Mouse (Mus musculus): ENCODE measurements at regions not wholly inside any gene's neighbourhood (a gene's known extent, or its start where the extent isn't known, plus 50 kb on each side); places are given as distances from the start of the nearest gene placed in this dataset.

- DNase-seq (ENCODE audit: low spot score): no peak
These were observed 150.3 kb downstream of the Rnf152 start for GRCm38 (mm10) chr1:105206216-105206615.

GRCm38 (mm10) chr1:105199305-105199704, 157.2 kb downstream of the Rnf152 start:
- no peak for DNase-seq (ENCODE audit: low spot score)

GRCm38 (mm10) chr1:105191126-105191525, 165.4 kb downstream of the Rnf152 start:
- DNase-seq (ENCODE audit: low spot score): no peak

- no peak for DNase-seq (ENCODE audit: low spot score)
These were observed 167.6 kb downstream of the Rnf152 start for GRCm38 (mm10) chr1:105188920-105189266.

- DNase-seq (ENCODE audit: low spot score): no peak
These were observed 168.1 kb downstream of the Rnf152 start for GRCm38 (mm10) chr1:105188210-105188919.

- DNase-seq (ENCODE audit: low spot score): no peak
These were observed 172.0 kb downstream of the Rnf152 start for GRCm38 (mm10) chr1:105184470-105184869.

GRCm38 (mm10) chr1:105179371-105179823, 177.1 kb downstream of the Rnf152 start:
- no peak for DNase-seq (ENCODE audit: low spot score)

GRCm38 (mm10) chr1:105178773-105179172, 177.7 kb downstream of the Rnf152 start:
- no peak for DNase-seq (ENCODE audit: low spot score)

- DNase-seq (ENCODE audit: low spot score): no peak
These were observed 178.6 kb downstream of the Rnf152 start for GRCm38 (mm10) chr1:105177938-105178337.

- DNase-seq (ENCODE audit: low spot score): no peak
These were observed 179.3 kb downstream of the Rnf152 start for GRCm38 (mm10) chr1:105177015-105177762.

GRCm38 (mm10) chr1:105170979-105171378, 185.5 kb downstream of the Rnf152 start:
- no peak for DNase-seq (ENCODE audit: low spot score)

GRCm38 (mm10) chr1:105170114-105170506, 186.4 kb downstream of the Rnf152 start:
- no peak for DNase-seq (ENCODE audit: low spot score)

- no peak for DNase-seq (ENCODE audit: low spot score)
These were observed 186.9 kb downstream of the Rnf152 start for GRCm38 (mm10) chr1:105169455-105170113.

- DNase-seq (ENCODE audit: low spot score): no peak
These were observed 187.7 kb downstream of the Rnf152 start for GRCm38 (mm10) chr1:105168808-105169207.

- DNase-seq (ENCODE audit: low spot score): no peak
These were observed 198.9 kb downstream of the Rnf152 start for GRCm38 (mm10) chr1:105157459-105158124.

GRCm38 (mm10) chr1:105152175-105152828, 204.2 kb downstream of the Rnf152 start:
- no peak for DNase-seq (ENCODE audit: low spot score)

GRCm38 (mm10) chr1:105151466-105151846, 205.1 kb downstream of the Rnf152 start:
- no peak for DNase-seq (ENCODE audit: low spot score)

- no peak for DNase-seq (ENCODE audit: low spot score)
These were observed 205.7 kb downstream of the Rnf152 start for GRCm38 (mm10) chr1:105150624-105151465.

- DNase-seq (ENCODE audit: low spot score): no peak
These were observed 207.7 kb downstream of the Rnf152 start for GRCm38 (mm10) chr1:105148792-105149191.

- DNase-seq (ENCODE audit: low spot score): no peak
These were observed 208.5 kb downstream of the Rnf152 start for GRCm38 (mm10) chr1:105148048-105148447.

GRCm38 (mm10) chr1:105123936-105124335, 232.6 kb downstream of the Rnf152 start:
- no peak for DNase-seq (ENCODE audit: low spot score)
